Mouse (Mus musculus): ENCODE data around the gene Ubl4a.

DNA sequence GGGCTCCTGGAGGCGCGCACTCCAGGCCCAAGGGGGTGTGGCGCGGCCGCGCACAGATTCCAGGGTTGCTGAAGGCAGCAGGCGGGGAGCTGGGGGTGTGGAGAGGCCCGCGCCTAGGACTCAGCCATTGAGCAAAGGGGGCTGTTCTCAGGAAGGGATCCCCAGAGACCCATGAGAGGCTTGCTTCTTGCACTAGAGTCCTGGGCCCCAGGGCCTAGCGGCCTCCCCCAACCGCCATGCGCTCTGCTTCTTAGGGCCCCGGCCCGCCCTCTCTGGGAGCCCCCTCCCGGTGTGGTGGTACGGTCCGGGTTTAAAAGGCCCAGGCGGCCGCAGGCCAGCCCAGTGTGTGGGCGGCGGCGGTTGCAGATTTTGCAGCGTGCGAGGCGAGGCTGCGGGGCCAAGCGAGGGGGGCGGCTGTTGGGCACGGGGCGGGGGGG lies 44.3 kb downstream of the Ubl4a start, which contains the start of gene Plxna3:
- no peak for TF ChIP-seq CTCF (IDR thresholded peaks at IDR 0.05; ENCODE audit: low read depth)
- TF ChIP-seq EP300 (IDR thresholded peaks at IDR 0.05; ENCODE audit: low read depth), result no peak
